In the genomic region with DNA sequence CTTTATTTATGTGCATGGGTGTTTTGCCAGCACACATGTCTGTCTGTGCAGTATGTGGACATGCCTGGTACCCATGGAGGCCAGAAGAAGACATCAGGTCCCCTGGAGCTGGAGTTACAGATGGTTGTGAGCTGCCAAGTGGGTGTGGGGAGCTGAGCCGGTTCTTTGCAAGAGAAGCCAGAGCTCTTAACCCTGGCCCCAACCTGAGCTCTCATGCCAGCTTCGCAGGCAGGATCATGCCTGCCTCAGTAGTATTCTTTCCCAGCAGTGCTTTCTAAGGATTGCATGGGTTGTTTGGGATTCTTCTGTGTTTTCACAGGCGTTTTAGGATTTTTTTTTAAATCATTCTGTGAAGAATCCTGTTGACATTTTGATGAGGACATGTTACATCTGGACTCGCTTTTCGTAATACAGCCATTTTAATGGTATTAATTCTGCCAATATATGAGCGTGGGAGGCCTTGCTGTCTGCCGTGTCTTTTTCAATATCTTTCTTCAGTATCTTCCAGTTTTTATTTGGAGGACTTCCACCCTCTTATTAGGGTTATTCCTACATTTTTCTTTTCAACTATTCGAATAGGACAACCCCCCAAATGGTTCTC, we compare ENCODE assay signal across 24 mouse cellular contexts. TPM values are rescaled to one million over a fixed set of nuclear protein-coding genes. Genes with fewer than 3 reads are reported as not detected.
DNase-seq lines count a peak whose midpoint lies in the region; ATAC-seq and TF ChIP-seq lines count a peak whose summit lies in the region.
"Had no signal": no experiment of that assay in that cellular context is flagged by ENCODE, and none has a peak within 500 bp of the region (broad histone marks: within the 10 kb centered on the region; RNA-seq: fewer than 3 reads in every experiment).

No protein-coding gene starts in this region.

- TF ChIP-seq CTCF in kidney, adult 2 months (conservative IDR thresholded peaks at IDR 0.05; ENCODE audit: insufficient read depth, insufficient read length, low read depth, low read length): no peak
- TF ChIP-seq CTCF in lung, embryonic 14.5 days (IDR thresholded peaks at IDR 0.05; ENCODE audit: low read depth): no peak

- no peaks in the 10 kb centered on the region for H3K27me3 ChIP-seq in kidney, adult 2 months (replicated peaks; ENCODE audit: control insufficient read depth, insufficient read depth, low read length)
- no peaks in the 10 kb centered on the region for H3K27me3 ChIP-seq in lung, embryonic 14.5 days (ENCODE audit: insufficient read depth, low read length)
- H3K27me3 ChIP-seq: embryonic facial prominence, embryonic 13.5 days; limb, embryonic 13.5 days; liver, embryonic 12.5 days; midbrain, embryonic 15.5 days; neural tube, embryonic 13.5 days had no signal

- H3K27ac ChIP-seq in kidney, adult 2 months (ENCODE audit: insufficient read depth, low read depth, low read length): no peak overlapping the region
- H3K27ac ChIP-seq in lung, embryonic 14.5 days (ENCODE audit: low read depth): peak overlapping the region; percentile 65
- H3K27ac ChIP-seq: embryonic facial prominence, embryonic 13.5 days; hindbrain, embryonic 10.5 days; limb, embryonic 13.5 days; liver, embryonic 12.5 days; macrophage; midbrain, embryonic 15.5 days; neural tube, embryonic 13.5 days had no signal

- TF ChIP-seq POLR2A in kidney, adult 2 months (IDR thresholded peaks at IDR 0.05; ENCODE audit: low read depth, low read length): no peak

- no peaks in the 10 kb centered on the region for H3K36me3 ChIP-seq in kidney, adult 2 months (ENCODE audit: control insufficient read depth, insufficient read depth, low read length)
- no peaks in the 10 kb centered on the region for H3K36me3 ChIP-seq in lung, embryonic 14.5 days (ENCODE audit: insufficient read depth)
- H3K36me3 ChIP-seq: embryonic facial prominence, embryonic 13.5 days; hindbrain, embryonic 10.5 days; limb, embryonic 13.5 days; liver, embryonic 12.5 days; midbrain, embryonic 15.5 days; neural tube, embryonic 13.5 days had no signal

- 64% methylated on average over 8 of the region's 8 CpGs for WGBS in kidney, adult 2 months
- 43% methylated on average over 8 of the region's 8 CpGs for WGBS in lung, embryonic 14.5 days

- H3K4me1 ChIP-seq in kidney, adult 2 months (ENCODE audit: control insufficient read depth, insufficient read depth, low read length): no peaks in the 10 kb centered on the region
- H3K4me1 ChIP-seq in lung, embryonic 14.5 days (ENCODE audit: insufficient read depth): no peaks in the 10 kb centered on the region
- H3K4me1 ChIP-seq: embryonic facial prominence, embryonic 13.5 days; hindbrain, embryonic 10.5 days; limb, embryonic 13.5 days; liver, embryonic 12.5 days; midbrain, embryonic 15.5 days; neural tube, embryonic 13.5 days had no signal

- no peak overlapping the region for H3K9ac ChIP-seq in lung, embryonic 14.5 days
- H3K9ac ChIP-seq: embryonic facial prominence, embryonic 13.5 days; limb, embryonic 13.5 days; liver, embryonic 12.5 days; midbrain, embryonic 15.5 days; neural tube, embryonic 13.5 days had no signal

- ATAC-seq in lung, embryonic 14.5 days (ENCODE audit: insufficient read depth): peak; percentile 78; the same call in 1 of the 2 replicates
- ATAC-seq: CD4-positive, CD25-positive, alpha-beta regulatory T cell, adult 4 months; forebrain, embryonic 14.5 days; hindbrain, embryonic 16.5 days; intestine, embryonic 16.5 days; liver, embryonic 12.5 days; midbrain, embryonic 15.5 days had no signal

- peak; percentile 46 for DNase-seq in kidney, adult 2 months
- no peak for DNase-seq in kidney, adult 18-20 months
- DNase-seq in lung, embryonic 14.5 days: peak; percentile 89
- no peak for DNase-seq in lung, postnatal 25 days (ENCODE audit: low spot score)
- DNase-seq in testis, postnatal 10 days (ENCODE audit: low spot score): peak; percentile 36
- no peak for DNase-seq in testis, postnatal 14 days (ENCODE audit: low spot score)
- DNase-seq in yolk sac, embryonic 10.5 days (ENCODE audit: low spot score): no peak
- DNase-seq: adrenal gland, postnatal 14 days; cerebellum, adult 2 months; cerebellum, postnatal 36 days; embryo, embryonic 11 days had no signal

- no peak overlapping the region for H3K4me3 ChIP-seq in kidney, adult 2 months (ENCODE audit: insufficient read depth, low read depth, low read length)
- no peak overlapping the region for H3K4me3 ChIP-seq in lung, embryonic 14.5 days (ENCODE audit: low read depth, low read length)
- H3K4me3 ChIP-seq: embryonic facial prominence, embryonic 13.5 days; erythroblast, embryonic 14.5 days; hindbrain, embryonic 10.5 days; limb, embryonic 13.5 days; liver, embryonic 12.5 days; midbrain, embryonic 15.5 days; neural tube, embryonic 13.5 days had no signal

- H3K9me3 ChIP-seq in lung, embryonic 14.5 days (ENCODE audit: low read depth, low read length): no peaks in the 10 kb centered on the region
- H3K9me3 ChIP-seq: embryonic facial prominence, embryonic 13.5 days; hindbrain, embryonic 10.5 days; limb, embryonic 13.5 days; liver, embryonic 12.5 days; midbrain, embryonic 15.5 days; neural tube, embryonic 13.5 days had no signal

- H3K4me2 ChIP-seq in lung, embryonic 14.5 days: no peak overlapping the region
- H3K4me2 ChIP-seq: embryonic facial prominence, embryonic 13.5 days; heart, embryonic 11.5 days; limb, embryonic 13.5 days; liver, embryonic 12.5 days; midbrain, embryonic 15.5 days; neural tube, embryonic 13.5 days had no signal

RNA-seq across cellular contexts. Expression of a gene that starts 41.1 kb away (rescaled TPM):
- polyA plus RNA-seq in kidney, adult 2 months (2012; rRNA removed): 3.4 and 4.7 TPM in 2 replicates
- 20.0 and 25.2 TPM in 2 replicates for polyA plus RNA-seq in lung, embryonic 14.5 days (2014; fragmentation: Nextera tagmentation; extraction: Ambion mirVana)

Comparison
In these comparisons a context has a peak if more than half of its experiments do, and no peak if none do; other contexts are left out.
1. DNase-seq: peak in kidney, adult 2 months (single experiment), lung, embryonic 14.5 days (single experiment) and testis, postnatal 10 days (single experiment); none in kidney, adult 18-20 months (single experiment), lung, postnatal 25 days (single experiment), testis, postnatal 14 days (single experiment) and yolk sac, embryonic 10.5 days (single experiment).